Mouse (Mus musculus): ENCODE measurements around the gene Pik3c2b.

- no peak for TF ChIP-seq POLR2A (IDR thresholded peaks at IDR 0.05; ENCODE audit: insufficient read length, low read depth)
- no peak for TF ChIP-seq E2F4 (IDR thresholded peaks at IDR 0.05; ENCODE audit: insufficient read depth)
- TF ChIP-seq REST (IDR thresholded peaks at IDR 0.05; ENCODE audit: insufficient read depth, insufficient read length), result no peak
- TF ChIP-seq USF1 (IDR thresholded peaks at IDR 0.05; ENCODE audit: low read depth), result no peak
- no peak for TF ChIP-seq TCF12 (IDR thresholded peaks at IDR 0.05; ENCODE audit: insufficient read depth, poor library complexity, severe bottlenecking)
- TF ChIP-seq MYOD1 (IDR thresholded peaks at IDR 0.05; ENCODE audit: control insufficient read depth in 1 of 3, insufficient read length in 2 of 3, low read depth in 2 of 3), result no peak
- no peak for TF ChIP-seq POLR2AphosphoS2 (IDR thresholded peaks at IDR 0.05; ENCODE audit: insufficient read length, low read depth)
- TF ChIP-seq CEBPB (IDR thresholded peaks at IDR 0.05; ENCODE audit: insufficient read depth, poor library complexity, severe bottlenecking), result no peak
- TF ChIP-seq TCF3 (IDR thresholded peaks at IDR 0.05; ENCODE audit: insufficient read length, low read depth), result no peak
These were observed 8.9 kb downstream of the Pik3c2b start for GRCm38 (mm10) chr1:133054326-133054725.

Data from myocyte (in vitro differentiated cells).